Mouse (Mus musculus) heart, adult 2 months (tissue): ENCODE measurements at regions not wholly inside any gene's neighbourhood (a gene's known extent, or its start where the extent isn't known, plus 50 kb on each side); places are given as distances from the start of the nearest gene placed in this dataset.

ENCODE experiments used
- DNase-seq, 2 experiments: peaks; one replicate each; pipeline ENCODE4 v3.0.0; 2021
- H3K27ac ChIP-seq: fragments of 200-600 bp; 2 replicates; pipeline ENCODE4 v1.8.1; 2022
- H3K27me3 ChIP-seq: fragments of 200-500 bp; 2 replicates; pipeline ENCODE4 v1.6.1; 2012; ENCODE audit warnings: mild to moderate bottlenecking, low read length, inconsistent platforms, mixed read lengths; ENCODE audit not compliant: control insufficient read depth, insufficient read depth
- H3K36me3 ChIP-seq: fragments of 200-500 bp; 2 replicates; pipeline ENCODE4 v1.6.1; 2012; ENCODE audit warnings: low read length, inconsistent platforms; ENCODE audit not compliant: control insufficient read depth, insufficient read depth
- H3K4me1 ChIP-seq: fragments of 200-500 bp; 2 replicates; pipeline ENCODE4 v1.6.1; 2011; ENCODE audit warnings: low read length; ENCODE audit not compliant: control insufficient read depth, insufficient read depth
- H3K4me3 ChIP-seq: fragments of 200-600 bp; 2 replicates; pipeline ENCODE4 v1.8.1; 2022
- H3K79me2 ChIP-seq: fragments of 200-500 bp; replicated peaks from 2 replicates; pipeline ENCODE4 v1.6.1; 2012; ENCODE audit warnings: mild to moderate bottlenecking, inconsistent platforms, low read length, moderate library complexity, mixed read lengths; ENCODE audit not compliant: control insufficient read depth, insufficient read depth
- H3K9ac ChIP-seq: fragments of 200-500 bp; 2 replicates; pipeline ENCODE4 v1.6.1; 2012; ENCODE audit warnings: low read depth, mild to moderate bottlenecking, control low read depth, inconsistent platforms, low read length, mixed read lengths
- CTCF ChIP-seq: fragments of 200-600 bp; IDR thresholded peaks from 2 replicates; pipeline ENCODE4 v1.8.1; 2022; ENCODE audit warnings: antibody characterized with exemption, mild to moderate bottlenecking, moderate library complexity
- EP300 ChIP-seq: fragments of 200-500 bp; IDR thresholded peaks from 2 replicates; pipeline ENCODE4 v1.6.1; 2011; ENCODE audit warnings: low read depth, low read length, control low read depth; ENCODE audit not compliant: insufficient read depth
- POLR2A ChIP-seq: fragments of 200-500 bp; IDR thresholded peaks from 2 replicates; pipeline ENCODE4 v1.6.1; 2011; ENCODE audit warnings: mild to moderate bottlenecking, low read depth, low read length, control low read depth; ENCODE audit not compliant: insufficient read depth
- WGBS: fragments of 180-500 bp; shearing (Covaris S2); methylation state at CpG from one replicate; pipeline ENCODE4 v1.1.7; 2018; 5-methylcytosine and 5-hydroxymethylcytosine counted together
- intact Hi-C: fragments of 180-260 bp; cut with DNase I; formaldehyde crosslinking; loops from one replicate; pipeline ENCODE4 v1.15.1; 2025

DNA sequence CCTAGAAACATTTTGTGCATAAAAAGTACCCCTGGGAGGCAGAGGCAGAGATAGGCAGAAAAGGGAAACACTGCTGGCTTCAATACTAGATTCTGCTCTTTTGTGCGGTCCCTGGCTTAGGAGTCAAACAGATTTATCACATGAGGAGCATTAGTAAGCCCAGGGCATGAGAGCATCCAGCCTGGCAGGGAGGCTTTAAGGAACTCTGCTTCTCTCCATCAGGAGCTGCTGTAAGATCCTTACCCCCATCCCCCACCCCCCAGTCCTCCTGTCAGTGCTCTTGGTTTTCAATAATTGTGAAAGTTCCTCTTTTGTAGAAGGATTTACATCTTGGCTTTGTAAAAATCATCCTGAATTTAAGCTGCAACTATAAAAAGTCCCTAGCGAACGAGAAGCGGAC is 97.2 kb upstream of the Prdm1 start:
- intact Hi-C loops: no loop called here
- Histone ChIP-seq H3K4me1 (peaks cover 2% of the 10 kb centered on the region), H3K79me2 (no peaks in the 10 kb centered on the region), H3K27me3 (no peaks in the 10 kb centered on the region), H3K9ac (no peak overlapping the region), H3K36me3 (no peaks in the 10 kb centered on the region), H3K4me3 (no peak overlapping the region), H3K27ac (no peak overlapping the region)
- 90% methylated on average over 4 of the region's 4 CpGs for WGBS
- DNase-seq: no peak
- TF ChIP-seq EP300 (no peak), POLR2A (no peak), CTCF (no peak)

- Histone ChIP-seq H3K4me1 (no peaks in the 10 kb centered on the region), H3K4me3 (no peak overlapping the region), H3K9ac (no peak overlapping the region), H3K79me2 (no peaks in the 10 kb centered on the region), H3K27ac (no peak overlapping the region), H3K36me3 (no peaks in the 10 kb centered on the region), H3K27me3 (no peaks in the 10 kb centered on the region)
- WGBS: 87% methylated on average over 1 of the region's 1 CpGs
- intact Hi-C loops: no loop called here
- DNase-seq: no peak
- TF ChIP-seq POLR2A: no peak
- TF ChIP-seq CTCF: no peak
- no peak for TF ChIP-seq EP300
These were observed 87.3 kb upstream of the Prdm1 start for GRCm38 (mm10) chr10:44615586-44615985.

- no peak for DNase-seq
- no peaks in the 10 kb centered on the region for H3K79me2 ChIP-seq
- no peaks in the 10 kb centered on the region for H3K27me3 ChIP-seq
- H3K27ac ChIP-seq: no peak overlapping the region
- H3K4me3 ChIP-seq: no peak overlapping the region
- WGBS: 85% methylated on average over 7 of the region's 7 CpGs
- TF ChIP-seq EP300: no peak
- TF ChIP-seq POLR2A: no peak
- no peak for TF ChIP-seq CTCF
- no peaks in the 10 kb centered on the region for H3K4me1 ChIP-seq
- intact Hi-C loops: no loop called here
- no peaks in the 10 kb centered on the region for H3K36me3 ChIP-seq
- no peak overlapping the region for H3K9ac ChIP-seq
These were observed 84.3 kb upstream of the Prdm1 start for GRCm38 (mm10) chr10:44612571-44612970.

DNA sequence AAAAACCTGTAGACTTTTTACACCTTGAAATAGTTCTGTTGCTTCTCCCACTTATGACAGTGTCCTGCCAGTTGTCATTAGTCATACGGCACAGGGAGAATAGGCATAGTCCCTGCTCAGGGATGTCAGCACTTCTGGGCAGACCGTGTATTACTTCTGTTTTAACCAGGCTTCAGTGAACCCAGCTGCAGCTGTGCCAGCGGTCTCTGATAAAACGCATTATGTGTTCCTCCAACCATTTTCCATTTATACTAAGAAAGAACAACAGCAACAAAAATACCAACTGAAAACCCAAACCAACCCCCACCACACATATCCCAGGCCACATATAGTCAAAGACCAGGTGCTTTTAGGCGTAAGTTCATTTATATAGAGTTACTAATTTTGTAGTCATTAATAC is 83.1 kb upstream of the Prdm1 start:
- H3K9ac ChIP-seq: no peak overlapping the region
- no peak for DNase-seq
- no peak overlapping the region for H3K4me3 ChIP-seq
- 77% methylated on average over 5 of the region's 5 CpGs for WGBS
- H3K27ac ChIP-seq: no peak overlapping the region
- intact Hi-C loops: no loop called here
- no peaks in the 10 kb centered on the region; the same call in 1 of the 2 replicates for H3K4me1 ChIP-seq
- no peaks in the 10 kb centered on the region for H3K27me3 ChIP-seq
- H3K79me2 ChIP-seq: no peaks in the 10 kb centered on the region
- no peak for TF ChIP-seq EP300
- no peak for TF ChIP-seq CTCF
- TF ChIP-seq POLR2A: no peak
- H3K36me3 ChIP-seq: no peaks in the 10 kb centered on the region

DNA sequence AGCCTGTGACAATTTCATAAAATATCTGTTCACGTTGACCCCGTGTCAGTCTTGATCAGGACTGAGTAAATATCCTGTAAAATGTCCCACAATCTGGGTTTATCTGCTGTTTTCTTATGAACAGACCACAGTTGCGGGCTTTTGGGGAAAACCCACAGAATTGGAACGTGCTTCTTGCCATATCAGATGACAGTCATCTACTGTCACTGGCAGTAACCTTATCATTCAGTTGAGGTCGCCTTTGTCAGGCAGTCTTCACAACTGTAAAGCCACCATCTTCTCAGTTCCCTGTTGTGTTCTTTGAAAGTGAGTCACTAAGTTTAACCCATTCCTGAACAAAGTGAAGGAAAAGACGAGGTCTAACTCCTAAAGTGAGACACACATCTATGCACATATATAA is 80.9 kb upstream of the Prdm1 start:
- intact Hi-C loops: no loop called here
- no peak overlapping the region for H3K27ac ChIP-seq
- H3K4me3 ChIP-seq: no peak overlapping the region
- no peaks in the 10 kb centered on the region; the same call in 1 of the 2 replicates for H3K4me1 ChIP-seq
- WGBS: 61% methylated on average over 6 of the region's 6 CpGs
- no peak for TF ChIP-seq EP300
- TF ChIP-seq CTCF: no peak
- TF ChIP-seq POLR2A: no peak
- no peak overlapping the region for H3K9ac ChIP-seq
- H3K27me3 ChIP-seq: no peaks in the 10 kb centered on the region
- no peaks in the 10 kb centered on the region for H3K36me3 ChIP-seq
- DNase-seq: no peak
- no peaks in the 10 kb centered on the region for H3K79me2 ChIP-seq

- H3K4me1 ChIP-seq: no peaks in the 10 kb centered on the region; the same call in 1 of the 2 replicates
- H3K9ac ChIP-seq: no peak overlapping the region
- intact Hi-C loops: no loop called here
- no peaks in the 10 kb centered on the region for H3K36me3 ChIP-seq
- no peak overlapping the region for H3K4me3 ChIP-seq
- H3K79me2 ChIP-seq: no peaks in the 10 kb centered on the region
- H3K27me3 ChIP-seq: no peaks in the 10 kb centered on the region
- WGBS: 40% methylated on average over 5 of the region's 5 CpGs
- TF ChIP-seq EP300: no peak
- TF ChIP-seq CTCF: no peak
- no peak for TF ChIP-seq POLR2A
- H3K27ac ChIP-seq: no peak overlapping the region
- no peak for DNase-seq
These were observed 79.1 kb upstream of the Prdm1 start for GRCm38 (mm10) chr10:44607334-44607851.
